Mouse (Mus musculus): ENCODE data around the gene Tnfsf10. TPM values are rescaled to one million over a fixed set of nuclear protein-coding genes. Genes with fewer than 3 reads are reported as not detected.
"Not testable (repeated sequence)": the region's sequence is repeated elsewhere in the genome, so short reads cannot be mapped to it uniquely, and the experiment has no call there.

Gene Tnfsf10
- polyA plus RNA-seq (2016; fragmentation: Nextera tagmentation; extraction: Ambion mirVana): not detected in 2 replicates

DNA sequence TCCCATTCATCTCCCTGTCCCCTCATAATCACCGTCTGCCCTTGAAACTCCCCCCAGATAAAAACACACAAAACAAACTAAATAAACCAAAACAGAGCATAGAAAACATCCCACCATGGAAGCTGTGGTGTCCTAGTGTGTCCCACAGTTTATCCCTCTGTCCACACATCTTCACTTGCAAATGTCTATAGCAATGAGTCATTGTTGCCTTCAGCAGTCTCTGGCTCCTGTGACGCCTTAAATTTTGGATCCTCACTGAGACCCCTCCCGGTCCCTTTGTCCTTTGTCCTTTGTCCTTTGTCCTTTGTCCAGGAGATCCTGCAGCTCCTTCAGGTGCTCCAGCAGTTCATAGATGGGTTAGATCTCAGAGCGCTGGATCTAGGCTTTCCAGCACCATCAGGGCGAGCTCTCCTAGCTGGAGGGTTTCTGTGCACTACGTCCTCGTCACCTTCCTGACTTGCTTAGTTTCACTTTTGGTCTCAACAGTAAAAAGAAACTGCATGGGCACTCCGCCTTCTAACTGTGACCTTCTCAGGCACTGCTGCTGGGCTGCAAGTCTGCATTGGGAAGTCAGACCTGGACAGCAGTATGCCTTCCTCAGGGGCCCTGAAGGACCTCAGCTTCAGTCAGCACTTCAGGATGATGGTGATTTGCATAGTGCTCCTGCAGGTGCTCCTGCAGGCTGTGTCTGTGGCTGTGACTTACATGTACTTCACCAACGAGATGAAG is at the start of gene Tnfsf10:
TSS of gene Tnfsf10 (plus strand) at position 470 of the 729 bp plus-strand sequence.
- Histone ChIP-seq H3K27ac (no peak within 1 kb of the TSS), H3K4me1 (no peaks in the 10 kb centered on the region), H3K4me3 (no peak within 1 kb of the TSS), H3K36me3 (no peaks in the 10 kb centered on the region), H3K9me3 (no peaks in the 10 kb centered on the region), H3K27me3 (ENCODE audit: insufficient read depth, poor library complexity, severe bottlenecking) (no peaks in the 10 kb centered on the region)
- DNase-seq (ENCODE audit: low spot score): no peak
- WGBS: 72% methylated on average over 9 of the region's 9 CpGs

DNA sequence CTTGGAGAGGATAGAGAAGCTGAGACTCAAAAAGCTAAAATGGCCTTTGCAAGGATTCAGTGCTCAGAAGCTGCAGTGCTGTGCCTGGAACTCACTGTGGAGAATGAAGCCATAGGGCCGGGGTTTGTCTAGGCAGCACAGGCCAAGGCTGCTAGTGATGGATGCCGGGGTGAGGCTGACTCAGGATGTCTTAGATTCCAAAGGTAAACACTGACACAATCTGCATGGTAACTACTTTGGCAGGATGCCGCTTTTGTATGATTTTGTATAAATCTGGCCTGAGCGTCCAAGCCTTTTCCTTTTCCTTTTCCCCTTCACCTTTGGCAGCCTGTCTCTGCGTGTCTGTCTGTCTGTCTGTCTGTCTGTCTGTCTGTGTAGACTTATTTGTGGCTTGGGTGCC is 49.5 kb upstream of the Tnfsf10 start:
- no peaks in the 10 kb centered on the region for H3K36me3 ChIP-seq
- 0 out of 2 replicates have a peak, but pooled peaks cover 2% of the 10 kb centered on the region for H3K4me1 ChIP-seq
- no peak for DNase-seq (ENCODE audit: low spot score)
- no peak overlapping the region for H3K4me3 ChIP-seq
- H3K9me3 ChIP-seq: no peaks in the 10 kb centered on the region
- no peaks in the 10 kb centered on the region for H3K27me3 ChIP-seq (ENCODE audit: insufficient read depth, poor library complexity, severe bottlenecking)
- WGBS: 67% methylated on average over 5 of the region's 5 CpGs
- H3K27ac ChIP-seq: no peak overlapping the region

DNA sequence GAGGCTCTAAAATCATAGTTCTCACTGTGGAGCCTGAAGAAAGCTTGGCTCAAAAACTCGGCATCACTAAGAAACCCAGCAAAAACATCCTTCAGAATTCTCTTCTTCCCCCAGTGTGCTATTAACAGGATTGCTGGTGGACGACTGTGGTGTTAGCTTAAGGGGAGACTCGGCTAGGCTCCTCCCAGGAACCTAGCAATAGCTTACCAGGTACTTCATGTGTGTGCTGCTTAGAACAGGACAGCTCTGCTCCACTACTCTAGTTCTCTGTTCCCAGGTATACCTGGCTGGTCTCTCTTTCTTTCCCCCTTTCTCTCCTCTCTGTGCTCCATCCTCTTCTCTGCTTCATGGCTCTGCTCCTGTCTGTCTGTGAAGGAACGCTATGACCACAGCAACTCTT is 48.9 kb upstream of the Tnfsf10 start:
- Histone ChIP-seq H3K36me3 (no peaks in the 10 kb centered on the region), H3K4me3 (no peak overlapping the region), H3K9me3 (no peaks in the 10 kb centered on the region), H3K27me3 (ENCODE audit: insufficient read depth, poor library complexity, severe bottlenecking) (no peaks in the 10 kb centered on the region), H3K27ac (no peak overlapping the region), H3K4me1 (0 out of 2 replicates have a peak, but pooled peaks cover 2% of the 10 kb centered on the region)
- no peak for DNase-seq (ENCODE audit: low spot score)
- WGBS: 57% methylated on average over 4 of the region's 4 CpGs

GRCm38 (mm10) chr3:27269151-27269550 is 47.7 kb upstream of the Tnfsf10 start:
- Histone ChIP-seq H3K36me3 (no peaks in the 10 kb centered on the region), H3K9me3 (no peaks in the 10 kb centered on the region), H3K4me3 (no peak overlapping the region), H3K4me1 (0 out of 2 replicates have a peak, but pooled peaks cover 2% of the 10 kb centered on the region), H3K27ac (no peak overlapping the region), H3K27me3 (ENCODE audit: insufficient read depth, poor library complexity, severe bottlenecking) (no peaks in the 10 kb centered on the region)
- no peak for DNase-seq (ENCODE audit: low spot score)
- WGBS: 77% methylated on average over 4 of the region's 4 CpGs

DNA sequence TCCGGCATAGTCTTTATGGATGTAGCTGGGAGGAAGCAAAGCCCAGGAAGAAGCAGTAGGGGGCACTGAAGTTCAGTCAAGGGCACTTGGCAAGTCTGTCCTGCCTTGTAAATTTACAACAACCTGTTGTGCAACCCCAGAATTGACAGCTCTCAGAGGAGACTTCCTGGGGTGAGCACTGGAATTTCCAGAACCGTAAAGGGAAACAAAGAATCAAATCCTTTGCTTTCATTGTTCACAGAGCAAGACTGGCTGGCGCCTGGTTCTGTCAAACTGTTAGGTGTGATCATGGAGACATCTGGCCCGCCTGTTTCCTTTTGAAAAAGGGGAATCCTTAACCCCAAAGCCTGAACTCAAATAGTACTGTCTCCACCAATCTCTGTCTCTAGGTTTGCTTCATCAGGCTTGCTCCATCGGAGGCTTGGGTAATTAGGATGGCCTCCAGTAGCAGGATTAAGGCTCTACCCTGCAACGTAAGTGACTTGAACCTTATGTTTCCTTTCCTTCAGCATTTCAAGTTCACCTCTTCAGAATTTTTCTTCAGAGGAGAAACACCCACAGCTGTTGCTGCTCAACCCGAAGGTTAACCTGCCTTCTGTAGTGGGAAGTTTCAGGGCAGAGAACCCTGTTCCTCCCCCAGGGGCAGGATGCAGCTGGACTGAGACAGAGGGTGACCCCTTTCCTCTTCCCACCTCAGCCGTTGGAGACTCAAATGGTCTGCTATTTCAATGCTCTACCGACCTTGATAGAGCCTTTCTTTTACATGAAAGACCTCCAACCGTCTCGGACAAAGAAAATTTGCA is 46.5 kb upstream of the Tnfsf10 start:
- Histone ChIP-seq H3K27ac (no peak overlapping the region), H3K27me3 (ENCODE audit: insufficient read depth, poor library complexity, severe bottlenecking) (no peaks in the 10 kb centered on the region), H3K4me3 (no peak overlapping the region), H3K9me3 (no peaks in the 10 kb centered on the region), H3K36me3 (no peaks in the 10 kb centered on the region), H3K4me1 (0 out of 2 replicates have a peak, but pooled peaks cover 2% of the 10 kb centered on the region)
- WGBS: 45% methylated on average over 11 of the region's 11 CpGs
- DNase-seq (ENCODE audit: low spot score): no peak

GRCm38 (mm10) chr3:27272926-27273745 is 43.7 kb upstream of the Tnfsf10 start:
- Histone ChIP-seq H3K27me3 (ENCODE audit: insufficient read depth, poor library complexity, severe bottlenecking) (no peaks in the 10 kb centered on the region), H3K4me1 (0 out of 2 replicates have a peak, but pooled peaks cover 2% of the 10 kb centered on the region), H3K36me3 (no peaks in the 10 kb centered on the region), H3K4me3 (no peak overlapping the region), H3K9me3 (no peaks in the 10 kb centered on the region), H3K27ac (no peak overlapping the region)
- peak; percentile 56 for DNase-seq (ENCODE audit: low spot score)
- WGBS: 51% methylated on average over 7 of the region's 7 CpGs

DNA sequence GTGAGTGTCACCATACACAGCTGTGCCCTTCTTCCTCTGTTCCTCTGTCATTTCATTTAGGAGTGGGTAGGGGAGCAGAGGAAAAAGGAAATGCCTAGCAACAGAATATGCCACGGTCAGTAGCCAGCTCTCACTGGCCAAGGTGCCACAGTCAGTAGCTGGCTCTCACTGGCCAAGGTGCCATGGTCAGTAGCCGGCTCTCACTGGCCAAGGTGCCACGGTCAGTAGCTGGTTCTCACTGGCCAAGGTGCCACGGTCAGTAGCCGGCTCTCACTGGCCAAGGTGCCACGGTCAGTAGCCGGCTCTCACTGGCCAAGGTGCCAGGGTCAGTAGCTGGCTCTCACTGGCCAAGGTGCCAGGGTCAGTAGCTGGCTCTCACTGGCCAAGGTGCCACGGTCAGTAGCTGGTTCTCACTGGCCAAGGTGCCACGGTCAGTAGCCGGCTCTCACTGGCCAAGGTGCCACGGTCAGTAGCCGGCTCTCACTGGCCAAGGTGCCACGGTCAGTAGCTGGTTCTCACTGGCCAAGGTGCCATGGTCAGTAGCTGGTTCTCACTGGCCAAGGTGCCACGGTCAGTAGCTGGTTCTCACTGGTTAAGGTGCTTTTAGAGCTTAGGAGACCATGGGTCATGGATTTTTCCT is 37.4 kb upstream of the Tnfsf10 start:
- H3K27me3 ChIP-seq (ENCODE audit: insufficient read depth, poor library complexity, severe bottlenecking); H3K36me3 ChIP-seq; H3K4me3 ChIP-seq; H3K27ac ChIP-seq; H3K4me1 ChIP-seq; DNase-seq (ENCODE audit: low spot score); H3K9me3 ChIP-seq: not testable (repeated sequence)
- WGBS: 93% methylated on average over 14 of the region's 14 CpGs

DNA sequence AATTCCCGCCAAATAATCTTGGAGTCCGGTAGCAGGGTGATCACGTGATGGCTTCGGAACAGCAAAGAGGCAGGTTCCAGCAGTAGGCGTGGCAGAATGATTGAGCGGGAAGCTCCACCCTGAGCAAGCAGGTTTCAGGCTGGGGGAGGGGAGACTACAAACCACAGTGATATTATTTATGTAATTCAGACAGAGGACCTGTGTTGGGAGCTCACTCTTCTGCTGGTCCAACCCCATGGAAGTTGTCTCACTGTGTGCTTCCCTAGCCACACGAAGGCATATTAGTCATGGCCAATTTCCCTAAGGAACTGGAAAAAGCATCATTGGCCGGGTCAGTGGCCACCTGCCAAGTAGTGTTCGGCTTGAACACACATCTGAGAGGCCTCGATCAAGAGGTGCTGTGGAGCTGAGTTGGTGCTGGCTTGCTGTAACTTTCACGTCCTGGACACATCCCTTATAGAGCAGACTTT is 36.5 kb upstream of the Tnfsf10 start:
- no peaks in the 10 kb centered on the region for H3K9me3 ChIP-seq
- H3K4me1 ChIP-seq: peaks cover 8% of the 10 kb centered on the region; the same call in 1 of the 2 replicates
- H3K27ac ChIP-seq: no peak overlapping the region
- peaks cover 7% of the 10 kb centered on the region; the same call in 1 of the 2 replicates for H3K27me3 ChIP-seq (ENCODE audit: insufficient read depth, poor library complexity, severe bottlenecking)
- no peak overlapping the region for H3K4me3 ChIP-seq
- H3K36me3 ChIP-seq: no peaks in the 10 kb centered on the region
- WGBS: 57% methylated on average over 11 of the region's 11 CpGs
- no peak for DNase-seq (ENCODE audit: low spot score)

- Histone ChIP-seq H3K4me1 (peaks cover 8% of the 10 kb centered on the region; the same call in 1 of the 2 replicates), H3K9me3 (no peaks in the 10 kb centered on the region), H3K27me3 (ENCODE audit: insufficient read depth, poor library complexity, severe bottlenecking) (peaks cover 7% of the 10 kb centered on the region; the same call in 1 of the 2 replicates), H3K4me3 (peak overlapping the region; percentile 55), H3K36me3 (no peaks in the 10 kb centered on the region), H3K27ac (peak overlapping the region; percentile 62)
- WGBS: 2% methylated on average over 27 of the region's 27 CpGs
- no peak for DNase-seq (ENCODE audit: low spot score)
These were observed 33.6 kb upstream of the Tnfsf10 start for GRCm38 (mm10) chr3:27283071-27283713.

- Histone ChIP-seq H3K27me3 (ENCODE audit: insufficient read depth, poor library complexity, severe bottlenecking) (peaks cover 7% of the 10 kb centered on the region; the same call in 1 of the 2 replicates), H3K27ac (0 out of 2 replicates have a peak overlapping the region, but pooled peaks have one; percentile 62), H3K4me1 (peaks cover 8% of the 10 kb centered on the region; the same call in 1 of the 2 replicates), H3K36me3 (no peaks in the 10 kb centered on the region), H3K9me3 (no peaks in the 10 kb centered on the region), H3K4me3 (peak overlapping the region; percentile 55)
- WGBS: 65% methylated on average over 7 of the region's 7 CpGs
- DNase-seq (ENCODE audit: low spot score): no peak
These were observed 33.0 kb upstream of the Tnfsf10 start for GRCm38 (mm10) chr3:27283796-27284195.

GRCm38 (mm10) chr3:27284227-27284626 is 32.6 kb upstream of the Tnfsf10 start:
- no peak for DNase-seq (ENCODE audit: low spot score)
- WGBS: 87% methylated on average over 5 of the region's 5 CpGs
- peaks cover 7% of the 10 kb centered on the region; the same call in 1 of the 2 replicates for H3K27me3 ChIP-seq (ENCODE audit: insufficient read depth, poor library complexity, severe bottlenecking)
- peaks cover 8% of the 10 kb centered on the region; the same call in 1 of the 2 replicates for H3K4me1 ChIP-seq
- no peak overlapping the region for H3K27ac ChIP-seq
- H3K36me3 ChIP-seq: no peaks in the 10 kb centered on the region
- H3K9me3 ChIP-seq: no peaks in the 10 kb centered on the region
- no peak overlapping the region for H3K4me3 ChIP-seq

Measured in heart, embryonic 10.5 days (tissue).